Mouse (Mus musculus) spleen, embryonic (tissue): ENCODE data around the gene Tmem121.

Experiments
- CTCF ChIA-PET: fragments of 350-600 bp; sonication (Branson Sonifier 250); formaldehyde crosslinking; loops from one replicate; lab custom pipeline; 2022; lab: Charles Lee

The Tmem121 gene

GRCm38 (mm10) chr12:113185442-113186291, at the start of gene Tmem121:
Gene Tmem121 (plus strand): TSS chr12:113185930.
- CTCF ChIA-PET: no interaction called here

GRCm38 (mm10) chr12:113136492-113137020, 49.2 kb upstream of the Tmem121 start:
- CTCF ChIA-PET: interaction anchor here (0.6 kb wide), 1 partner anchor 100 kb away, joined by 7 read pairs; no protein-coding TSS in a partner anchor

- CTCF ChIA-PET: no interaction called here
These were observed 48.2 kb upstream of the Tmem121 start for GRCm38 (mm10) chr12:113137260-113138213.

GRCm38 (mm10) chr12:113138291-113138690, 47.4 kb upstream of the Tmem121 start:
- CTCF ChIA-PET: no interaction called here

GRCm38 (mm10) chr12:113138901-113139864, 46.5 kb upstream of the Tmem121 start:
- CTCF ChIA-PET: interaction anchor here (1.5 to 2.2 kb wide), 2 partner anchors 9 to 16 kb away, joined by 4 to 7 read pairs; no protein-coding TSS in a partner anchor

GRCm38 (mm10) chr12:113139908-113140615, 45.7 kb upstream of the Tmem121 start, which contains the start of gene Crip2:
Gene Crip2 (plus strand): TSS chr12:113140236.
- CTCF ChIA-PET: interaction anchor here (1.5 to 2.2 kb wide), 2 partner anchors 10 to 15 kb away, joined by 4 to 7 read pairs; no protein-coding TSS in a partner anchor

GRCm38 (mm10) chr12:113140616-113141411, 44.9 kb upstream of the Tmem121 start:
- CTCF ChIA-PET: interaction anchor here (1.5 to 2.2 kb wide), 2 partner anchors 11 to 14 kb away, joined by 4 to 7 read pairs; no protein-coding TSS in a partner anchor

GRCm38 (mm10) chr12:113141531-113141973, 44.2 kb upstream of the Tmem121 start:
- CTCF ChIA-PET: interaction anchor here (2.2 kb wide), 1 partner anchor 14 kb away, joined by 7 read pairs; no protein-coding TSS in a partner anchor

- CTCF ChIA-PET: no interaction called here
These were observed 43.4 kb upstream of the Tmem121 start for GRCm38 (mm10) chr12:113142021-113142975.

- CTCF ChIA-PET: no interaction called here
These were observed 42.6 kb upstream of the Tmem121 start for GRCm38 (mm10) chr12:113143164-113143563.

- CTCF ChIA-PET: interaction anchor here (1.2 kb wide), 1 partner anchor 41 kb away, joined by 3 read pairs; no protein-coding TSS in a partner anchor
These were observed 41.6 kb upstream of the Tmem121 start for GRCm38 (mm10) chr12:113144001-113144756.

GRCm38 (mm10) chr12:113144886-113145285, 40.8 kb upstream of the Tmem121 start:
- CTCF ChIA-PET: interaction anchor here (1.2 kb wide), 1 partner anchor 41 kb away, joined by 3 read pairs; no protein-coding TSS in a partner anchor

- CTCF ChIA-PET: interaction anchor here (0.6 to 2.1 kb wide), 4 partner anchors 9 to 77 kb away, joined by 3 to 10 read pairs (median 3); partner anchors contain the start of gene Tedc1
These were observed 40.1 kb upstream of the Tmem121 start for GRCm38 (mm10) chr12:113145591-113145990.

- CTCF ChIA-PET: interaction anchor here (0.6 to 2.1 kb wide), 5 partner anchors 9 to 76 kb away, joined by 3 to 10 read pairs (median 3); partner anchors contain the start of gene Tedc1
These were observed 39.3 kb upstream of the Tmem121 start, which contains the start of gene Crip1 for GRCm38 (mm10) chr12:113146112-113147057. Gene Crip1 (plus strand): TSS chr12:113146316.

- CTCF ChIA-PET: interaction anchor here (1.0 to 1.7 kb wide), 2 partner anchors 17 to 40 kb away, joined by 3 to 8 read pairs; no protein-coding TSS in a partner anchor
These were observed 38.2 kb upstream of the Tmem121 start for GRCm38 (mm10) chr12:113147481-113147880.
